ENCODE assay signal across 14 mouse cellular contexts in genomic region chr5:119663241-119663640, GRCm38 (mm10). TPM values are rescaled to one million over a fixed set of nuclear protein-coding genes. Genes with fewer than 3 reads are reported as not detected.
A peak's percentile ranks its signal among the peaks of the same experiment; 100 is the strongest.
DNase-seq lines count a peak whose midpoint lies in the region; ATAC-seq lines count a peak whose summit lies in the region.
"Had no signal": no experiment of that assay in that cellular context is flagged by ENCODE, and none has a peak within 500 bp of the region (broad histone marks: within the 10 kb centered on the region; RNA-seq: fewer than 3 reads in every experiment).

No protein-coding gene starts in this region.

- no peak for ATAC-seq in hindbrain, embryonic 11.5 days (ENCODE audit: low FRiP score)
- ATAC-seq in neural tube, embryonic 15.5 days (ENCODE audit: low FRiP score) = no peak
- ATAC-seq: CD4-positive, CD25-positive, alpha-beta regulatory T cell, adult 4 months; forebrain, postnatal 0 days; midbrain, embryonic 15.5 days; Patski had no signal

- H3K4me2 ChIP-seq in hindbrain, embryonic 11.5 days (replicated peaks; ENCODE audit: low read depth, low read length) = no peak overlapping the region
- H3K4me2 ChIP-seq in neural tube, embryonic 15.5 days = no peak overlapping the region
- H3K4me2 ChIP-seq: midbrain, embryonic 15.5 days had no signal

- WGBS in hindbrain, embryonic 10.5 days = 2% methylated on average over 15 of the region's 15 CpGs
- under 1% methylated on average over 15 of the region's 15 CpGs for WGBS in hindbrain, embryonic 11.5 days
- 2% methylated on average over 15 of the region's 15 CpGs for WGBS in neural tube, embryonic 15.5 days
- under 1% methylated on average over 15 of the region's 15 CpGs for WGBS in limb, embryonic 10.5 days

- H3K27me3 ChIP-seq in hindbrain, embryonic 10.5 days (ENCODE audit: insufficient read depth, poor library complexity, severe bottlenecking) = peaks cover 100% of the 10 kb centered on the region
- peaks cover 98% of the 10 kb centered on the region for H3K27me3 ChIP-seq in hindbrain, embryonic 11.5 days (ENCODE audit: control insufficient read depth, insufficient read depth, low read length)
- peaks cover 94% of the 10 kb centered on the region for H3K27me3 ChIP-seq in neural tube, embryonic 15.5 days (replicated peaks)
- peaks cover 100% of the 10 kb centered on the region for H3K27me3 ChIP-seq in limb, embryonic 10.5 days (ENCODE audit: low read depth, poor library complexity, severe bottlenecking)

- no peak overlapping the region for H3K4me3 ChIP-seq in hindbrain, embryonic 10.5 days
- no peak overlapping the region for H3K4me3 ChIP-seq in hindbrain, embryonic 11.5 days (ENCODE audit: low read depth, low read length)
- H3K4me3 ChIP-seq in neural tube, embryonic 15.5 days (replicated peaks) = no peak overlapping the region
- peak overlapping the region; percentile 26 for H3K4me3 ChIP-seq in limb, embryonic 10.5 days
- H3K4me3 ChIP-seq: midbrain, embryonic 15.5 days had no signal

- no peaks in the 10 kb centered on the region for H3K36me3 ChIP-seq in hindbrain, embryonic 10.5 days
- H3K36me3 ChIP-seq in hindbrain, embryonic 11.5 days (ENCODE audit: control insufficient read depth, insufficient read depth, low read length) = no peaks in the 10 kb centered on the region
- no peaks in the 10 kb centered on the region for H3K36me3 ChIP-seq in neural tube, embryonic 15.5 days
- no peaks in the 10 kb centered on the region for H3K36me3 ChIP-seq in limb, embryonic 10.5 days
- H3K36me3 ChIP-seq: midbrain, embryonic 15.5 days had no signal

- peaks cover 4% of the 10 kb centered on the region; the same call in 1 of the 2 replicates for H3K4me1 ChIP-seq in hindbrain, embryonic 10.5 days (replicated peaks)
- H3K4me1 ChIP-seq in hindbrain, embryonic 11.5 days (replicated peaks; ENCODE audit: control insufficient read depth, insufficient read depth, low read length) = no peaks in the 10 kb centered on the region
- no peaks in the 10 kb centered on the region for H3K4me1 ChIP-seq in neural tube, embryonic 15.5 days
- H3K4me1 ChIP-seq in limb, embryonic 10.5 days = peaks cover 68% of the 10 kb centered on the region
- H3K4me1 ChIP-seq: midbrain, embryonic 15.5 days had no signal

- H3K9me3 ChIP-seq in hindbrain, embryonic 10.5 days = no peaks in the 10 kb centered on the region
- no peaks in the 10 kb centered on the region for H3K9me3 ChIP-seq in hindbrain, embryonic 11.5 days (ENCODE audit: control insufficient read depth, low read length)
- no peaks in the 10 kb centered on the region for H3K9me3 ChIP-seq in neural tube, embryonic 15.5 days (replicated peaks)
- H3K9me3 ChIP-seq in limb, embryonic 10.5 days (replicated peaks) = no peaks in the 10 kb centered on the region
- H3K9me3 ChIP-seq: midbrain, embryonic 15.5 days had no signal

- DNase-seq in hindbrain, embryonic 10.5 days (ENCODE audit: low spot score) = peak; percentile 36
- no peak for DNase-seq in hindbrain, embryonic 11.5 days (ENCODE audit: low spot score)
- peak; percentile 50 for DNase-seq in neural tube, embryonic 10.5 days (ENCODE audit: extremely low spot score, low spot score)
- no peak for DNase-seq in limb, embryonic 10.5 days (ENCODE audit: low spot score)
- DNase-seq in thymus, postnatal 0 days (ENCODE audit: low spot score) = no peak
- no peak for DNase-seq in layer of hippocampus, postnatal 25 days (ENCODE audit: extremely low spot score in 1 of 2, low spot score in 1 of 2)
- DNase-seq: forebrain, postnatal 0 days; gastrocnemius, postnatal 14 days; lung, postnatal 36 days; thymus, adult 2 months had no signal

- H3K27ac ChIP-seq in hindbrain, embryonic 10.5 days = no peak overlapping the region
- no peak overlapping the region for H3K27ac ChIP-seq in hindbrain, embryonic 11.5 days (ENCODE audit: low read depth, low read length)
- no peak overlapping the region for H3K27ac ChIP-seq in neural tube, embryonic 15.5 days (replicated peaks)
- peak overlapping the region; percentile 3; the same call in 1 of the 2 replicates for H3K27ac ChIP-seq in limb, embryonic 10.5 days
- H3K27ac ChIP-seq: midbrain, embryonic 15.5 days had no signal

- no peak overlapping the region for H3K9ac ChIP-seq in hindbrain, embryonic 11.5 days (ENCODE audit: low read depth, low read length)
- H3K9ac ChIP-seq in neural tube, embryonic 15.5 days (replicated peaks) = no peak overlapping the region
- H3K9ac ChIP-seq: forebrain, postnatal 0 days; midbrain, embryonic 15.5 days had no signal

RNA-seq across cellular contexts. Expression of gene Tbx3, which starts 7.2 kb away (rescaled TPM):
- 5.8 and 13.0 TPM in 2 replicates for polyA plus RNA-seq in hindbrain, embryonic 10.5 days (2016; fragmentation: Nextera tagmentation; extraction: Ambion mirVana)
- 5.1 and 9.0 TPM in 2 replicates for polyA plus RNA-seq in hindbrain, embryonic 11.5 days (2014; fragmentation: Nextera tagmentation; extraction: Ambion mirVana)
- 4.1 and 8.4 TPM in 2 replicates for polyA plus RNA-seq in neural tube, embryonic 15.5 days (2015; fragmentation: Nextera tagmentation; extraction: Ambion mirVana)
- polyA plus RNA-seq in limb, embryonic 10.5 days (2016; fragmentation: Nextera tagmentation; extraction: Ambion mirVana) = 50.1 and 55.3 TPM in 2 replicates
- 1.3 and 1.4 TPM in 2 replicates for polyA plus RNA-seq in thymus, postnatal 0 days (2015; fragmentation: Nextera tagmentation; extraction: Ambion mirVana)
- 1 to 10 TPM; 2.9 to 3.1 TPM for total RNA-seq in layer of hippocampus, postnatal 25 days (2021)
- polyA plus RNA-seq: Patski had no signal

Comparison
In these comparisons a context has a peak if more than half of its experiments do, and no peak if none do; other contexts are left out.
1. DNase-seq: peak in hindbrain, embryonic 10.5 days (single experiment) and neural tube, embryonic 10.5 days (single experiment); none in hindbrain, embryonic 11.5 days (single experiment), limb, embryonic 10.5 days (single experiment), thymus, postnatal 0 days (single experiment) and layer of hippocampus, postnatal 25 days (0 of 2).